Mouse (Mus musculus) CD8-positive naive resting alpha-beta T cell, adult 2 months (primary cell): Measurements from ENCODE around the gene Evpl.
"Not testable (repeated sequence)": the region's sequence is repeated elsewhere in the genome, so short reads cannot be mapped to it uniquely, and the experiment has no call there.

ENCODE experiments used
- DNase-seq, 2 experiments: peaks; one replicate each; pipeline ENCODE4 v3.0.0; 2022; ENCODE audit warnings: low read depth in 2 of 2, low spot score in 2 of 2

The Evpl gene

DNA sequence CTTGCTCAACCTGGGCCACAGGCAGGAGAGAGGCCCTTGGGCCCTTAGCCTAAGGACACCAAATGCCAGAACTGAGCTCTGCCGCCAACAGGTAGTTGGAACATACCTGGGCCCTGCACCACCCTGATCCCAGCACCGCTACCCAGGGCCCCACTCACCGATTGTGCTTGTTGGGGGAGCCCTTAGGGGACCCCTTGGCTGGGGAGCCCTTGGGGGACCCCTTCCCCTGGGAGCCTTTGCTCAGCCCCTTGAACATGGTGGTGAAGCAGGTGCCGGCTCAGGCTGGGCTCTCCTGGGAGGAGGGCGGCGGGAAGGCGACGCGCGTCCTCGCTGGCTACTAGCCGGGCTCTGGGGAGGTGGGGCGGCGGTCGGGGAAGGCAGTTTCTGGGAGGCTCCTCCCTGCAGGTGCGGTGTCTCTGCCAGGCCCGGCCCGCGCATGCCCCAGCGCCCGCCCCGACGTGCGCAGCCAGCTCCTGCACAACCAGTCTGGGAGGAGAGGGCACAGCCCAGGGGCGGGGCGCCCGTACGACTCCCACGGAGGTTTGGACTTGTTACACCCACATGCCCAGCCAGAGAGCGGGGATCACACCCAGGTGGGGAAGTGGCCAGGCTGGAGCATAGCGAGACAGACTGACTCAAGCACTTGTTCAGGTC lies at the start of gene Evpl:
TSS of gene Evpl (minus strand) at position 336 of the 654 bp plus-strand sequence.
- peak in 1 of 2 experiments; percentile 20 for DNase-seq

DNA sequence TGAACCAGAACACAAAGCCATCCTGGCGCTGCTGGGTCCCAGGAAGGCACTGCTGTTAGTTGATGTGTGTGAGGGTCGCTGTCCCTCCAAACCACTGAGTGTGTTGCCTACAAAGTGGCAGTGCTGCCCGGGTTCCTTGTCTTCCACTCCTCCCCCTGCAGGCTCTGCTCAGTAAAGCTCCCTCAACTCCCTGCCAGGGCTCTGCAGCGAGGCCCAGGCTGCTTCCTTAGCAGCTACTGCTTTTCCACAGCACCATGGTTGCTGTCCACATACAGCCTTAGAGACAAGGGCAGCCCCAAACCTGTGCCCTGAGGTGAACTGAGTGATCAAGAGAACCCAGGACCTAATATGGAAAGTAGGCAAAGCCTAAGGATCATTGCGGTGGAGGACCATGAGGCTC lies 49.5 kb upstream of the Evpl start:
- DNase-seq: no peak

DNA sequence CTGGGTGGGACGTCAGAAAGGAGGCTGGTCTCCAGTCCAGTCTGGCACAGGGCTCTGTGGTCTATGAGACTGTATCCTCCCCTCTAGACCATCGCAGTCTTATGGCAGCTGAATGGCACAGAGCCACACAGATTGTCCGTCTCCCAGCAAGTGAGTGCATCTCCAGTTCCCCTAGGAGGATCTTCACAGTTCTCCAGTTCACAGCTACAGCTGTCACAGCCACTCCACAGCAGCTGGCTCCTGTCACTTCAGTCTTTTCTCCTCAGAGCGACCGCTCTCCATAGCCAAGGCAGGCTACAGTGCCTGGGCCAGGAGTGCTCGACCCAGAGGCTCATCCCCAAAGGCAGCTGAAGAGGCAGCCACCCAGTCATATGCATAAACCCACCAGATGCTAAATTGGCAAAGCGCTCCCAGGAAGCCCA lies 47.9 kb upstream of the Evpl start:
- DNase-seq: no peak

DNA sequence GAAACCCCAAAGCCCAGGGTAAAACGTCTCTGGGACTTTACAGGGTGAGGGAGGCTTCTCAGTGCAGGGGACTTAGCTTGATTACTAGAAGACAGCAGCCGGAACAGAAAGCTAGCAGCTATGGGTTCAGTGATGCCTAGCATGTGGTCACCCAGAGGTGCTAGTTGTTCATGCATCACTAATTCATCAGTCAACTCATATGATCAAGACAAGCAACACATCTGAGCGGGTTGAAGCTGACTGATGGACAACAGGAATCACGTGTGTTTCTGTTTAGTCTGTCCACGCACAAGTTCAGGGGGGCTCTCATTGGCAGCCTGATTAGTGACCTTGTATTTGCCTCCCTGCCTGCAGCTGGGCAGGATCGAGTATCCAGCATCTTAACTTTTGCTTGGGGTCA lies 46.1 kb upstream of the Evpl start:
- DNase-seq: no peak

DNA sequence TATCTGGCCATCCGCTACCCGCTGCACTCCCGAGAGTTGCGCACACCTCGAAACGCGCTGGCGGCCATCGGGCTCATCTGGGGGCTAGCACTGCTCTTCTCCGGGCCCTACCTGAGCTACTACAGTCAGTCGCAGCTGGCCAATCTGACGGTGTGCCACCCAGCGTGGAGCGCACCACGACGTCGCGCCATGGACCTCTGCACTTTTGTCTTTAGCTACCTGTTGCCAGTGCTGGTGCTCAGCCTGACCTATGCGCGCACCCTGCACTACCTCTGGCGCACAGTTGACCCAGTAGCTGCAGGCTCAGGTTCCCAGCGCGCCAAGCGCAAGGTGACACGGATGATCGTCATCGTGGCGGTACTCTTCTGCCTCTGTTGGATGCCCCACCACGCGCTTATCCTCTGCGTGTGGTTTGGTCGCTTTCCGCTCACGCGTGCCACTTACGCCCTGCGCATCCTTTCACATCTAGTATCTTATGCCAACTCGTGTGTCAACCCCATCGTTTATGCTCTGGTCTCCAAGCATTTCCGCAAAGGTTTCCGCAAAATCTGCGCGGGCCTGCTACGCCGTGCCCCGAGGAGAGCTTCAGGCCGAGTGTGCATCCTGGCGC lies 45.1 kb upstream of the Evpl start:
- DNase-seq: no peak

DNA sequence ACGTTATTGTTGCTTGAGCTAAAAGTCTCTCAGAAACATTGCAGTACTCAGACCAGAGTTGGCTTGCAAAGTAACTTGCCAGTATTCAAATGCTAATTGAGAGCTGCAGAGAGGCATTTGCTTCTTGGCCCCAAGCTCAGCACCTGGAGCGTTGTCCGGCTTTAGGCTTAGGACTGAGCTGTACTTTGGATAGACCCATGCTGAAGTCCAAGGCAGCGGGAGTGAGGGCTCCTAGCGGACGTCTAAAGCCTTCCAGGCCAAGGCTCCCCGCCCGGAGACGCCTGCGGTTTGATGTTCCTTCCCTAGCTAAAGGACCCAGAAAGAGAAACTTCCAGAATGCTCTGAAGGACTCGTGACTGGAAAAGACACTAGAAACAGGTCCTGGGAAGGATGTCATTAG lies 44.2 kb upstream of the Evpl start:
- no peak for DNase-seq

DNA sequence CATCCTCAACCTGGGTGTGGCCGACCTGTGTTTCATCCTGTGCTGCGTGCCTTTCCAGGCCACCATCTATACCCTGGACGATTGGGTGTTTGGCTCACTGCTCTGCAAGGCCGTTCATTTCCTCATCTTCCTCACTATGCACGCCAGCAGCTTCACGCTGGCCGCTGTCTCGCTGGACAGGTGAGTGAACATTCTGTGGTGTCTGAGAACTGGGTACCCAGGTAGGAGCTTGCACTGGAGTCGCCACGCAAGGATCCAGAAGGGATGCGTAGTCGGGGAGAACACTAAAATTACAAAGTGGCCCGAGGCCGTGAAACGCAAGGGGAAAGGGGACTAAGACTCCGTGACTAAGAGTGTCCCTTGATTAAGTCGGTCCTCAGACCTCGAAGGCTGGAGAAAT lies 43.8 kb upstream of the Evpl start:
- no peak for DNase-seq

DNA sequence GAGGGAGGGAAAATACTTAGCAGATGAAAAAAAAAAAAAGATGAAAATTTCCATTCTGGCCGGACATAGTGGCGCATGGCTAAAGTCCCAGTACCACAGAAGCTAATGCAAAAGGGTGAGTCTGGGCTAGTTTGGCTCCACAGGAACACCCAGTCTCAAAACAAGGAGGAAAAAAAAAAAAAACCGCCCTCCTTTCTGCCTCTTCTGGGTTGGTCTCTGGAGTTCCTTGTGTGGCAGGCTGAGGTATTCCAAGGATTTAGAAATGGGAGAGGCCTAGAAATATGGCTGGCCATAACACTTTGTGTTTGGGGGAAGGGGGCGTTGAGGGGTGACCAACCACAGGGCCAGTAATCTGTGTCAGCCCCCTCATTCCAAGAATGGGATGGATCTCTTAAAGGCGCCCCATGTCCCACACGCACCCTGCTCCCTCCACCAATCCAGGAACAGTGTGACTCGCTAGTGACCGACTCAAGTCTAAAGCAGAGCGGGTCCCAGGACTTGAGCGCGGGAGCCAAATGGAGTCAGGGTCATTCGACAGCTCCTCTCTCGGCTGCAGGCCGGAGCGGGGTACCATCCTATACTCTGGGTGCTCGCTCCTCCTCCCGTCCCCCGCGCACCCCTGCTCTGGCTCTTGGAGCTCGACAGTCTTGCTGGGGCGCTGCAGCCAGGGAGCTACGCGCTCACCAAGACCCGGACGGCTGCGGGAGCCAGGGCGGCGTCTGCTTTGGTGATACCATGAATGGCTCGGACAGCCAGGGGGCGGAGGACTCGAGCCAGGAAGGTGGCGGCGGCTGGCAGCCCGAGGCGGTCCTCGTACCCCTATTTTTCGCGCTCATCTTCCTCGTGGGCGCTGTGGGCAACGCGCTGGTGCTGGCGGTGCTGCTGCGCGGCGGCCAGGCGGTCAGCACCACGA lies 43.1 kb upstream of the Evpl start, which contains the start of gene Galr2:
TSS of gene Galr2 (plus strand) at position 189 of the 913 bp plus-strand sequence.
- no peak for DNase-seq

DNA sequence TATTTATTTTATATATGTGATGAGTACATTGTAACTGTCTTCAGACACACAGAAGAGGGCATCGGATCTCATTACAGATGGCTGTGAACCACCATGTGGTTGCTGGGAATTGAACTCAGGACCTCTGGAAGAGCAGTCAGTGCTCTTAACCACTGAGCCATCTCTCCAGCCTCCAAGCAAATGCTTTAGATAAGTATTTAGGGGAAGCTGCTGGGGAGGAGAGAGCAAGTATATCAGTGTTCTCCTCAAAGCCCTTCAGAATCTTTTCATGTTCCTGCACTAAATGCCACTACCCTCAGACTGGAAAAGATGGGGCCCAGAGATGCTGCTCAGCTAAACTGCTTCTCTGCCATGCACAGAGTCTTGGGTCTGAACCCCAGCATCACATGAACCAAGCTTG lies 39.3 kb upstream of the Evpl start:
- not testable (repeated sequence) for DNase-seq

DNA sequence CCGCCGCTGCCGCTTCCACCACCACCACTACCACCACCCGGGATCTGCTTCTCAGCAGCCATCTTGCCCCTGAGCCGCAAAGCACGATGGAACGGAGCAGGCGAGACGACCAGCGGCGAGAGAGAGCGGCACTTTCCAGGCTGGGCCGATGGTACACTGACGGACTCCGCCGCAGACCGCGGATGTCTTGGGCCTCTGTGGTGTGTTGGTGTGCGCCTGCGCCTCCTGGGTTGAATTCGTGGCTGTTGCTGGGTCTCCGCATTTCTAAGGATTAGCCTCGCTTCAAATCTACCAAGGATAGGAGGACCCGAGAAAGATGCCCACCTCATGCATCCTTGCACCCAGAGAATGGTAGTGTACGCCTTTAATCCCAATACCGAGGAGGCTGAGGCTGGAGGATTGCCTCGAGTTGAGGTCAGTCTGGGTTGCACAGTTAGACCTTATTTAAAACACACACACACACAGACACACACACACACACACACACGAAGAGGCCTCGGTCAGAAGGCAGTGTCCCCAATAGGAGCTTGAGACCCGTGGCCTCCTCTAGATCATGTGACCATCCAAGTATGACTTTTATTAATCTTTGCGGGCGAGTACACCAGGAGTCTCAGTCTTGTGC lies 36.3 kb upstream of the Evpl start, which contains the start of gene Srp68:
TSS of gene Srp68 (minus strand) at position 173 of the 622 bp plus-strand sequence.
- DNase-seq: peak; percentile 83 to 88

DNA sequence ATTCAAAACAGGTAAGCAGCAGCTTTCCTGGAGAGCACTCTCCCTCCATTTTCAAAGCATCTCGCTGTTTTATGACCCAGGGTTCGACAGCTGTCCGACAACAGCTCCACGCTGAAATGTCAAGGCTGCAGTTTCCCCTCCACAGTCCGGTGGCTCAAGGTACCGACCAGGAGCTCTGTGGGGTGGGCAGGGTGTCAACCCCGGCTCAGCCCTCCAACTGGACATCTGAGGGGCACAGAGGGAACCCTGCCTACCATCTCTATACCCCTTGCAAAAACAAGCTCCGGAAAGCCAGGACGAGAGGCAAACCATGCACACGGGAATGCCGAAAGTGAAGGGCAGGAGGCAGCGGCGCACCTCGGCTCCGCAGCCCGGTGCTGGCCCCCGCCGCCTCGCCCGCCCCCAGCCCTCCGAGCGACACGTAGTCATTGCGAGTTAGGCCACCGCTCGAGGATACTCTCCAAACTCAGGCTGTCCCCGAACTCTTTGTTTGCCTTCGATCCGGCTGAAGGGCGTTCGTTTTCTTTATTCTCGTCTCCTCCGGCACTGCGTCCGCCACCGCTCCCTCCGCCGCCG lies 35.7 kb upstream of the Evpl start:
- no peak for DNase-seq

DNA sequence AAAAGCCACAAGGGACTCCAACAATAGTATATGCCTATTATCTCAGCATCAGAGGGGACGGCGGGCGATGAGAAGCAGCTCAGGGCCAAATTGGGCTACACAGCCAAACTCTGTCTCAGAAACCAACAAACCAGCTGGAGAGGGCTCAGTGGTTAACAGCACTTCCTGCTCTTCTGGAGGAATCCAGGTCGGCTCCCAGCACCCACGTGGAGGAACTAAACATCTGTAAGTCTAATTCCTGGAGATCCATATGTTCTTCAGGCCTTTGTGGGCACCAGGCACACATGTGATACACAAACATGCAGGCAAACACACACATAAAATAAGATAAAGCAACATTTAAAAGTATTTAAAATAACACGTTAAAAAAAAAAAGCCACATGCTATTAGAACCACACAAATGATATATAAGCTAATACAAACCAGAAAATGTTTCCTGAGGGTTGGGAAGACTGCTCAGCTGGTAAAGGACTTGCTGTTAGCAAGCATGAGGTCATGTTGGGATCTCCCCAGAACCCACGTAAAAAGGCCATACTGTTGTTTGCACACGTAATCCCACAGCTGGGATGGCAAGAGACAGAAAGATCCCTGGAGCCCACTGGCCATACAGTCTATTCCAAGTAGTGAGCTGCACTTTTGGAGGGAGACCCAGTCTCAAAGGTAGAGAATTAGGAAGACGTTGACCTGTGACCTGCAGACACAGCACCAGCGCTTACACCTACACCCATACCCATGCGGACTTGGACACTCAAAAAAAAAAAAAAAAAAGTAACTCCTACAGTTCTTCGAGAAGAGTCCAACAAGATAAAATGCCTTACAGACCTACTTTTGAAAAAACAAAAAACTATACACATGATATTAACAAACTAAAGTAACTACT lies 35.0 kb upstream of the Evpl start:
- no peak for DNase-seq

DNA sequence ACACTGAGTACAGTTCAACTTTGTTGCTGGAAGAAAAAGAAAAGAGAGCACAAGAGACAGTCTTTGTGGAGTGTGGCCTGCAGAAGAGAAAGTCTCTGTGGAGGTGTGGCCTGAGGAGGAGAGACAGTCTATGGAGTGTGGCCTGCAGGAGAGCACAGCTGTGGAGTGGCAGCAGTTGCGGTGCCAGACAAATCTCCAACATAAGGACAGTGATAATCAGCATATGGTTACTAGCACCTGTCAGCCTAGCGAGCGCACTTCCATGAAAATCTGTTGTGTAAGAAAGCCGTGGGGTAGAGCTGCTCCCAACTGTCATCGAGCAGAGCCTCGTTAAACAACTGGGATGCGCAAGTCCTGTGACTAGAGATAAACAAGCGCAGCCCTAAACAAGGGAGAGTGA lies 31.7 kb upstream of the Evpl start:
- DNase-seq: no peak

DNA sequence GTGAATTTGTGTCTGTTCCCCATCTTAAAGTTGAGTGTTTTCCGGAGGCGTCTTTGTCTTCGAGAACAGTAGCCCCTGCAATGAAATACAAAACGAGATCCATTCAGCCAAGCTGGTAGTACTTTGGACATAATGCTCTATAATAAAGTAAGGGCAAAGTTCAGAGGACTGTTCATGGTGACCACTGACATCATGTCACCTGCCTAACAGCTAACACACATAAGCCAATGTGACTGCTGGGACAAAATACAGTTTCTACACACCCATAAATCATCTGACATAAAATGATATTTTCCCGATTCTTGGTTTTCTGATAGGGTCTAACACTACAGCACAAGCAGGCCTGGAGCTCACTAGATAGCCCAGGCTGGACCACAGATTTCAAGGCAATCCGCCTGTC lies 30.4 kb upstream of the Evpl start:
- no peak for DNase-seq

DNA sequence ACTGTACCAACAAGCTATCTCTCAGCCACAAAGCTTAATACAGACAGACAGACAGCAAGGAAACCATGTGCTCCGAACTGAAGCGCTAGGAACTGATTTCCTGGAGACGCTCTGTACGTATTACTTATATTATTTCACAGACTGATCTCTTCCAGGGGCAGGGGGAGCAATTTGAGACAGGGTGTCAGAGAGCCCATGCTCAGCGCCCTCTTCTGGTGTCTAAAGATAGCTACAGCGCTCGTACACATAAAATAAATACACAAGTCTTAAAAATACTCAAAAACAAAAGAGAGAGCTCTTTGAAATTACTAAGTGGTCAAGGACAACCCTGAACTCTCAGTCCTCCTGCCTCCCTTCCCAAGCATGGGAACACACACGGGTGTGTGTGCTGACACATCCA lies 29.8 kb upstream of the Evpl start:
- no peak for DNase-seq

DNA sequence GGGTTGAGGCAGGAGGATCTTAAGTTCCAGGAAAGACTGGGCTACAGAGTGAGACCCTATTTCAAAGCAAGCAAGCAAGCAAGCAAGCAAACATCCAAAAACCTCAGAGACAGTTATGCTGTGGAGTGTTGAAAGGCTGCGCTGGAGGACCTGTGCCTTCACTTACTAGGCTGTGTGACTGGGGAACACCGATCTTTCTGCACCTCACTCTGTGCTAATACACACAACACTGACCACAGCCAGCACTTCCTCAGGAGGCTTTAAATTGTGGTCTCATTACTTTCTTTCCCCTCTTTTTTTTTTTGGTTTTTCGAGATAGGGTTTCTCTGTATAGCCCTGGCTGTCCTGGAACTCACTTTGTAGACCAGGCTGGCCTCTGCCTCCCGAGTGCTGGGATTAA lies 28.0 kb upstream of the Evpl start:
- no peak for DNase-seq

DNA sequence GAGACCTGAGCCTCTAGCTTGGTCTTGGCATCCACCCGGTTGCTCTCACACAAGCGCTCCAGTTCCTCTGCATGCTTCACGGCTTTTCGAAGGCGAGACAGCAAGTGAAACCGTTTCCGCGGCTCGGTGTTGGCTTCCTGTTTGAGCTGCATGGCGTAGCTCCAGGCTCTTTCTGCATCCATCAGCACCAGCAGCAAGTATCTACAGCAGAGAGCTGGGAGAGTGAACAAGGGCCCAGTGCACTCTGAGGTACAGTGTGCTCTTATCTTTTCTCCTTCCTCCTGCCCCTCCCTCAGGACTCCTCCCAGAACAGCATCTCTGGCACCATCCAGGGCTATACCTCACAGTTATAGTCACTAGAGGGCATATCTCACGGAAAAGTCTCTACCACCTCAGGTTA lies 27.5 kb upstream of the Evpl start:
- DNase-seq: no peak

DNA sequence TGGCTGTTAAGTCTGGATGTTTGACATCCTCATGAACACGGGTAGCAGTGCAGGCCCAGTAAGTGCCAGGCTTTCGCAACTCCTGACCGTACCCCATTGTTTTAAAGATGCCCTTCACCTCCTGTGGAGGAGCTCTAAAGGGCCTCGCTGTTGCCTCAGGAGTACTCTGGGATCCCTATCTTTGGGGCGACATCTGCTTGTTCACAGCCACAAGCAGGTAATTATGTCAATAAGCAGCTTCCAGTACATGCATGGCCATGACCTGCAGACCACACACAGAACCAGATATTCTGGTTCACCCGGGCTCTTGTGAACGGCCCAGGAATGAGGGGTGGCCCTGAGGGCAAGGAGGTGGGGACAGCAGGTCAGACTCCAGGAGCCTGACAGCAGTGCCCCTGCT lies 22.4 kb upstream of the Evpl start:
- no peak for DNase-seq

DNA sequence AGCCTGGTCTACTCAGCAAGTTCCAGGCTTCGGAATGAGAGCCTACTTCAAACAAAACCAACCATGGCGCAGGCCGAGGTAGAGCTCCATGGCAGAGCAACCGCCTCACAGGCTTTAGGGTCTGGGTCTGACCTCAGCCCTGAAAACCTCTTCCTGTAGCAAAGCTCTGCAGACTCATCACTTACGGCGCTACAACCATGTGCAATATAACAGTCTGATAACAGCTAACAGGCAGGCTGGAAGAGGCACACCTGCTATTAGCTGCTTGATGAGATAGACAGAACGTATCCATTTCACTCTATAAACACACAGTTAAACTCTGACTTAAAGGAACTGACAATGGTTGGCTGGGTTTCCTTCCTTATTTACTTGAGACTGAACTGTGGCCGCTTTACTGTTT lies 21.6 kb upstream of the Evpl start:
- DNase-seq: no peak

DNA sequence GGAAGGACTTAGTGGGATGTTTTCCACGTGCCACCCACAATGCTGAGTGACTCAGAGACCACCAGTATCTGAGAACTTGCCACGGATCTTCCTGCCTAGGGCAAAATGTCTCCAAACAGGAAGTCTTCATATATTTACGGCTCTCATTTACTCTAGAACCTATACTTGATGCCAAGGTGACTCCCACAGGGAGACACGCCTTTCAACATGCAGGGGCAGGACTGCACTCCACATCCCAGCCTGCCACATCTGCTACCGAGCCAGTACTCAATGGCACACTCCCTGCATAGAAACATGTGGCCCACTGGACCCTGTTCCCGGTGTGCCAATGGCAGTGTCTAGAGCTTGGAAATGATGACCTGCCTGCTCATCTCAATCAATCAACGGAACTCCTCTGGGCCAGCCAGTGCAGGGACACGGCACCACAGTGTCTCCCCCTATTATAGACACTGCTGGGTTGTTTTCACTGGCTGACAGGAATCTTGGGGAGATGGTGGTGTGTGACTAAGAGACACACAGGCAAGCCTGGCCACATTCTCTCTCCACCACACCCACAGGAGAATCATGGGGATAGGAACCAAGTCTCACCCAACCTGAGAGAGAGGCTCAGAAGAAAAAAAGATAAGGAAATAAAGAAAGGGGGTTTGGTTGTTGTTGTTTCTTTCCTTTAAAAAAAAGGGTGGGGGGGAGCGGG lies 18.3 kb upstream of the Evpl start:
- DNase-seq: no peak
